Mouse (Mus musculus) kidney, postnatal 25 days (tissue): ENCODE measurements at regions not wholly inside any gene's neighbourhood (a gene's known extent, or its start where the extent isn't known, plus 50 kb on each side); places are given as distances from the start of the nearest gene placed in this dataset.

Experiments used
- DNase-seq, 2 experiments: peaks; one replicate each; pipeline ENCODE4 v3.0.0; 2021; ENCODE audit warnings: mixed read lengths in 2 of 2

GRCm38 (mm10) chr3:60138319-60138718, 56.6 kb downstream of the Sucnr1 start:
- no peak for DNase-seq

- no peak for DNase-seq
These were observed 78.2 kb downstream of the Sucnr1 start for GRCm38 (mm10) chr3:60159865-60160264.

- no peak for DNase-seq
These were observed 86.0 kb downstream of the Sucnr1 start for GRCm38 (mm10) chr3:60167633-60168032.

- no peak for DNase-seq
These were observed 86.7 kb downstream of the Sucnr1 start for GRCm38 (mm10) chr3:60168135-60168926.

GRCm38 (mm10) chr3:60169606-60170005, 87.9 kb downstream of the Sucnr1 start:
- peak in 1 of 2 experiments; percentile 4 for DNase-seq

GRCm38 (mm10) chr3:60184481-60184880, 102.8 kb downstream of the Sucnr1 start:
- no peak for DNase-seq

GRCm38 (mm10) chr3:60196031-60196430, 114.4 kb downstream of the Sucnr1 start:
- DNase-seq = no peak

GRCm38 (mm10) chr3:60207936-60208335, 126.3 kb downstream of the Sucnr1 start:
- no peak for DNase-seq

- DNase-seq = no peak
These were observed 137.3 kb downstream of the Sucnr1 start for GRCm38 (mm10) chr3:60218938-60219337.

- no peak for DNase-seq
These were observed 159.0 kb downstream of the Sucnr1 start for GRCm38 (mm10) chr3:60240664-60241063.

GRCm38 (mm10) chr3:60266666-60267415, 185.2 kb downstream of the Sucnr1 start:
- DNase-seq = no peak

- no peak for DNase-seq
These were observed 185.9 kb downstream of the Sucnr1 start for GRCm38 (mm10) chr3:60267416-60268174.

- no peak for DNase-seq
These were observed 188.8 kb downstream of the Sucnr1 start for GRCm38 (mm10) chr3:60270463-60270862.

- DNase-seq = no peak
These were observed 192.1 kb downstream of the Sucnr1 start for GRCm38 (mm10) chr3:60273744-60274143.

GRCm38 (mm10) chr3:60275249-60275838, 193.7 kb downstream of the Sucnr1 start:
- DNase-seq = no peak

- no peak for DNase-seq
These were observed 194.8 kb upstream of the Mbnl1 start for GRCm38 (mm10) chr3:60277791-60278190.

GRCm38 (mm10) chr3:60281229-60281628, 191.4 kb upstream of the Mbnl1 start:
- no peak for DNase-seq

- DNase-seq = no peak
These were observed 190.6 kb upstream of the Mbnl1 start for GRCm38 (mm10) chr3:60281959-60282495.

- no peak for DNase-seq
These were observed 180.5 kb upstream of the Mbnl1 start for GRCm38 (mm10) chr3:60292142-60292541.

- no peak for DNase-seq
These were observed 179.7 kb upstream of the Mbnl1 start for GRCm38 (mm10) chr3:60292940-60293339.

- DNase-seq = no peak
These were observed 167.2 kb upstream of the Mbnl1 start for GRCm38 (mm10) chr3:60305399-60305798.

- DNase-seq = no peak
These were observed 162.2 kb upstream of the Mbnl1 start for GRCm38 (mm10) chr3:60310402-60310801.

- no peak for DNase-seq
These were observed 161.5 kb upstream of the Mbnl1 start for GRCm38 (mm10) chr3:60311178-60311577.
